Mouse (Mus musculus) spleen, adult 12 weeks (tissue): ENCODE data around the gene Atf7ip2.
A peak's percentile ranks its signal among the peaks of the same experiment; 100 is the strongest.
"Not testable (repeated sequence)": the region's sequence is repeated elsewhere in the genome, so short reads cannot be mapped to it uniquely, and the experiment has no call there.

Source experiments
- DNase-seq: peaks from one replicate; pipeline ENCODE4 v3.0.0; 2022; ENCODE audit warnings: low spot score

The Atf7ip2 gene

DNA sequence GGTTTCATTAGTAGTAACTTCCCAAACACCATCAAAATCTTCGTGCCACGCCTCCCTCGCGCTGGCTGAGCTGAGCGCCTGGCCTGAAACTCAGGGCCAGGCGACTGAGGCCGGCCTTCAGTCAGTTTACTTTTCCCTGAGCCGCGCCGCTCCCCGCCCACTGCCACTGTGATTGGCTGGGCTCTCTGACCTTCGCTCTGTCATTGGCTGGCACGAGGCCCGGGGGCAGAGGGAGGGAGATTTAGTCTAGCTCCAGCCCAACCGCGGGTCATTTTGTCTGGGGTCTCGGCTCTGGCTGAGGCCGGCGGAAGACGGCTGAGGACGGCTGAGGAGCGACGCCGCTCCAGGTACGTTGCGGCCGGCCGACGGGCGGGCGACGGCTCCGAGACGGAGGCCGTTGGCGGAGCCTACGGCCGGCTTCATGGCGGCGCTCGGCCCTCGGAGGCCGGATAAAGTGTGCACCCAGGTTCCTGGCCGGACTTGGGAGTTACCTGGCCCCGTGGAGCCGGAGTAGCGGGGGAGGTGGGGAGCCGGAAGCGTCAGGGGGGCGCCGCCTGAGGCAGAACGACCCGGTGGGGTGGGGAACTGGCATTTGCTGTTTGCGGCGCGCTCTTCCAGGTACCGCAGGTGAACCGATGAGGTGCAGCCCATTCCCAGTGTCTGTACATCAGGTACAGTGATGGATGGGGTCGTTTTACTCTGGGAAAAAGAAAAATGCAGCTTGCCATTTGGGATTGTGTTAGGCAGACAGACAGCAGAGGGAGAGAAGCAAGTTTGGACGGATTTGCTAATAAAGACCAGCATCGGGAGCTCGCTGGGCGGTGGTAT, at the start of gene Atf7ip2:
Gene Atf7ip2 (plus strand): TSS at position 34 of the 828 bp plus-strand sequence.
- DNase-seq = no peak

DNA sequence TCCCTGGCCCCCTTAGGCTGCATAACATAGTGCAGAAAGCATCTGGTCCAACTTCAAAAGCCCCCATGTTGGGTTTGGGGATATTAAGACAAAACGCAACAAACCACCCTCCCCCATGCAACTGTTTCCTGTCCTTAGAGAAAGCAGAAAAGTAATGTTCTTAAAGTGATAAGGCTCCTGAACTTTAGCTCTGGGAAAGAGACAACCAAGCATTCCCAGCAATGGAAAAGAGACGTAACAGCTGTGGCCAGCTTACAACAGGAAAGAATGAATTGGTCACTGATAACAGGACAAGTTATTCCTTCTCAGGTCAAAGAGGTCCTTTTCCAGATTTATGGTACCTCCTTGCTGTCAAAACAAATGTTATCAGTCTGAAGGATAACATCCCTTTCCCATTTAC, 49.3 kb upstream of the Atf7ip2 start:
- no peak for DNase-seq

DNA sequence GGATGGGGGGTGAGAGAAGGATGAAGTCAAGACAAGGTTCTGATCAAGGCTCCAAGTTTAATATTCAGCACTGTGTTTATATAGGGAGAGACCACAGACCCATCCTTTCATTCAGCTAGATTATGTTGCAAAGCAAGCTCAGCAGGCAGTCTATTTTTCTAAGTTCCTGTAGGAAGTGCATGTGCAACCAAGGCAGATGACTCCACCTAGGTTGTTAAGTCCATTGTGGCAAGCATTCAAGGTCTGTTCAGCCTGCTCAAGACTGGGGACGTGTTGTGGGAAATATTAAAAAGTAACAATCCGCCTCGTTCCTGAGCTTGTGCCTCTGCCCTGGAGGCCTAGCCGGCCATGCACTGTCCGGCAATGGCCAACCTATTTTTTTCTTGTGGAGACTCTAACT, 45.1 kb upstream of the Atf7ip2 start:
- DNase-seq = no peak

DNA sequence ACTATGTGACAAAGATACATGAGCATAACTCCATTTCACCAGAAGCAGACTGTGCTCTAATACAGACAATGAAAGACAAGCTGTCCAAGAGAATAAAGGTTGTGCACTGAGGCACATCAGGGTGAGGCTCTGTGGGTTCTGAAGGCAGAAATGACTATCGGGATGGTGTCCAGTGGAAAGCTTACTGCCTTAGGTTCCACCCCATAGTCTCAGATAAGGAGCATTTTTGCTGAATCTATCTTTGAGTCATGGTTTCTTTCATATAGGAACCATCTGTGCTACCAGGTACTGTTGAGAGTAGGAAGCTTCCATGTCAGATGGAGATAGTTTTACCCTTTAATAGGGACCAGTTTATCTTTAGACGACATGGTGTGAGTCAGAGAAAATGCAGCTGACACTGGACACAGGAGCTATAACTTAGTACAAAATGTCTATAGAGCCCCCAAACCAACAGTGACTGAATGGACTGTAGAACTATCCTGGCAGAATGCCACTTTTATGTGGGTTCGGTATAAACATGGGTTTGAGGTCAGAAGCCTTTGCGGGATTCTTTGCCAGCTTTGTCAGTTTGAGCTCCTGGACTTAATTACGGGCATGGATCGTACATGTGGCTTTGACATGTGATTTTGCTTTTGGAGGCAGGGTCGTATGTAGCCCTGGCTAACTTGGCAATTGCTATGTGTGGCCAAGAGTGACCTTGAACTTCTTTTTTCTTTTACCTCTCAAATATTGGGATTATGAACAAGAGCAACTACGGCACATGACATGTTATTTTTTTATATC, 23.2 kb upstream of the Atf7ip2 start:
- no peak for DNase-seq

DNA sequence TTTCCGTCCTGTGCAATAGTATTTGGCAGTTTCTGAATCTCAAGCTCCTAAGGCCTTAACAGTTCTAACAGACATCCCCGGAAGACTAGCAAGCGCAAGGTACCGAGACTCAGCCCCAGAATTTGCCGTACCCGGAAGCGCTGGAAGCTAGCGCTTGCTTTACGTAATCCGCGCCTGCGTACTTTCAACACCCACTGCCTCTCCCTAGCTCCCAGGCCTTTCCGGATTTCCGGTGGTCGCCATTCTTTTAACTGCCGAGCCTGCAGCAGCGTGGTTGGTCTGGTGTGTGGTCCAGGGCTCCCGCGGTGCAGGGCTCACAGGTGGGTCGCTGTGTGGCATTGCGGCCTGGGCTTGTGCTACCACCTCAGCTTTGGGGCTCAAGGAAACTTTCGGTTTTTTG, 22.5 kb upstream of the Atf7ip2 start, which contains the start of gene Rpl39l:
Gene Rpl39l (plus strand): TSS at position 222 of the 400 bp plus-strand sequence.
- DNase-seq = no peak

DNA sequence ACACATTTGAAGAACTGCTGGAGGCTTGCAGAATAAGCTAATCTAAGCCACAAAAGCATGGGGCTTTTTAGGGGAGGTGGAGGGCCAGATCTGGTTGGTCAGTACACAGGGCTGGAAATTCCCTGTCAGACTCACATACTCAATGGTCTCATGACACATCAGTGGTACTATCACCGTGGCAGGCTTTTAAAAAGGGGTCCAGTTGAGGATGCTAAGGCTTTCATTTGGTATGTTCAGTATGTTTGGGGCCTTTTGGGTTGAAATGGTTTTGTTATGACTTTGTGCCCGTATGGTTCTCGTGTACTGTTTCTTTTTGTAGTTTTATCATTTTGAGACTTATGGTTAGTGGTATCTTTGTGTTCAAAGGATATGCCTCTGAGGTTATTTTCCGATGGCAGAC, 21.2 kb upstream of the Atf7ip2 start:
- no peak for DNase-seq

DNA sequence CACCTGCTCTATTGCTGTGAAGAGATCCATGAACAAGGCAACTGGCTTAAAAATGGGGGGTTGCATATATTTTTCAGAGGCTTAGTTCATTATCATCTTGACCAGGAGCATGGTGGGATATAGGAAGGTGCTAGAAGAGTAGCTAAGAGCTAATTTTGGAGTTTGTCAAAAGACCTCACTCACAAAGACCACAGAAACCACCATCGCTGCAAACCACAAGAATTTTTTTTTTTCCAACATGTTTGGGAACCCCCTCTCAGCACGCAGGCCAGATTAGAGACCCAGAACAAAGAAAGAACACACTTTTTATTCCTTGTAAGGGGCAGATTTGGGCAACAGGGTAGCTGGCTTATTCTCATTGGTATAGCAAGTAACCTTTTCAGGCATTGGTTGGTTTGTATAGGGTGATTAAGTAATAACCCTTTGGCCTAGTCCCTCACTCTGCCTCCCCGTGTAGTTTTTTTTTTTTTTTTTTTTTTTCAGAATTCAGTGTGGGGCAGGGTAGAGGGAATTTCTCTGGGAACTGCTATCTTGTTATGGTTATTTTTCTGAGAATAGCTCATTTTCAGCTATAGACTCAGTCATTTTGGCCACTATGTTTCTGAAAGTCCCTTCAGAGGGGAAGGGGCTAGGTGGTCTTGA, 20.2 kb upstream of the Atf7ip2 start:
- DNase-seq = no peak

DNA sequence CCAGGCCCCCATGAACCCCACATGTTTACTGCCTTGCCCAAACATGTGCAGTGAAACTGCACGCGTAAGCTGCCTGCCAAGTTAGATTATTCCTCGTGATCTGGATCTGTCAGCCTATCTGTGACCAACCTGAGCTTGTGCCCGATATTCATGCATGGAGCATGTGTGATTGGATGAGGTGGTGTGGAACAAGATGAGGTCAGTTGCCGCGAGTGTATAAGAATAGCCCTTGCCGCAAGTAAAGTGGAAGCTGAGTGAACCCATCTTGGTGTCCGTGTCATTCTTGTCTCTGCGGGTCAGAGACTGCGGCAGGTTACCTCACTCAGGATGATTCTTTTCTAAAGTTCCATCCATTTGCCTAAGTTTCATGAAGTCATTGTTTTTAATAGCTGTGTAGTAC, 5.1 kb upstream of the Atf7ip2 start:
- DNase-seq = not testable (repeated sequence)

DNA sequence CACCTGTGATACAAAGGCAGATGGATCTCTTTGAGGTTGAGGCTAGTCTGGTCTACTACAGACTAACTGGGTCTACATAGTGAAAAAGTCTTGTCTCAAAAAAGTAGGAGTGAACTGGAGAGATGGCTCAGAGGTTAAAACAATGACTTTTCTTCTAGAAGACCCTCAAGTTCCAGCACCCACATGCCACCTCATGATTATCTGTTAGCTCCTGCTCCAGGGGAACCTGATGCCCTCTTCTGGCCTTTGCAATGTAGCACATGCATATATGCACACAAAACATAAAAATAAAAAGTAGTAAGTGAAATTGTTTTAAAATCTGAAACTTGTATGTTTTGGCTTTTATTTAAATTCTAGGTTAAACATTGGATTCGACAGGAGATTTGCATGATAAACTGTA, 16.3 kb downstream of the Atf7ip2 start:
- no peak for DNase-seq

DNA sequence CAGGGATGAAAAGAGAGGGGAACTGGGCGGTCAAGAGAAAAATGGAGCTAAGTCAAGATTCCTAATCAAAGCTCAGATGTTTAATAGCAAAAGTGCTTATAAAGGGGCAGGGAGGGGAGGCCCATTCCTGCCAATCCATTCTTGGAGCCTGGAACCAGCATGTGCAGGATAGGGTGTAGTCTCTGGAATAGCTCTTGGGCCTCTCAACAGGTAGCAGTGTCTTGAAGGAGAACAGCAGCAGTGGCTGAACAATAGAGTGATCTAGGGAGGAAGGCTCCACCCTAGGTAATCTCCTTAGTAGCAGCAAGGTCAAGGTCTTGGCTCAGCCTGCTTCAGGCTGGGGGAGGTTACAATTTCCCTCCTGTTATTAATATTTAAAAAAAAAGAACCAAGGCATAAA, 23.9 kb downstream of the Atf7ip2 start:
- DNase-seq = not testable (repeated sequence)

DNA sequence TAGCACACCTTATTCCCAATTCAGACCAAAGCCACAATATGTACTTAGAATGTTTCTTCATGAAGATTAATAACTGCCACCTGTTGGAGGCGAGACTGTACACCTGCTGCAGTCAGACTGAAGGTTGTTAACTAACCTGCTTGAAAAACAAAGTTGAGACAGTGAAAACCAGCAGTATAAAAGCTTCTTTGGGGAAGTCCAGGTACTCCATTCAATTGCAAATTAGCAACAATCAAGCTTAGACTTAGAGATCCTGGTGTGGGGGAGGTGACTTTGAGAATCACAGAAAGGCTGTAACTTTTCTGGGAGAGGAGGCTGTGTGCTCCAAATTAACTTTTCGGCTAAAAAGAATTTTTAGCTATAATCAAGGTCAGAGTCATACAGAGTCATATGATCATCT, 24.5 kb downstream of the Atf7ip2 start:
- not testable (repeated sequence) for DNase-seq

DNA sequence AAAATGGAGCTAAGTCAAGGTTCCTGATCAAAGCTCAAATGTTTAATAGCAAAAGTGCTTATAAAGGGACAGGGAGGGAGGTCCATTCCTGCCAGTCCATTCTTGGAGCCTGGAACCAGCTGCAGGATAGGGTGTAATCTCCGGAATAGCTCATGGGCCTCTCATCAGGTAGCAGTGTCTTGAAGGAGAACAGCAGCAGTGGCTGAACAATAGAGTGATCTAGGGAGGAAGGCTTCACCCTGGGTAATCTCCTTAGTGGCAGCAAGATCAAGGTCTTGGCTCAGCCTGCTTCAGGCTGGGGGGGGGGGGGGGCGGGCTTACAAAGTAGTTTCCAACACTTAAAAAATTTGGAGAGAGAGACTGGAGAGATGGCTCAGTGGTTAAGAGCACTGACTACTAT, 34.8 kb downstream of the Atf7ip2 start:
- DNase-seq = no peak

DNA sequence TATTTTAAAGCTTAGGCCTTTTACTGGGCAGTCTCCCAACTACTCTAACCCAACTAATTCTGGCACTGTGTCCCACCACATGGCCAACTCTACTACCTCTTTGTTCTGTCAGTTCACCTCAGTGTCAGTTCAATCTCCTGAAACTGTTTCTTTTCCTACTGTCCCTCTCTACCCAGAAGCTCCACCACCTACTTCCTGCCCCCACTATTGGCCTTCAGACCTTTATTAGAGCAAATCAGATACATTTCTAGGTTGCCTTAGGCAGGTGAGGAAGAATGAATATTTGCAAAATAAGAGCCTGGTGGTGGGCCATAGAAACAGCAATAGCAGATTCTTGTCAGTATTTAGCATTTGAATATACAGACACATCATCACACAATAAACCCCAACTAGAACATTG, 44.1 kb downstream of the Atf7ip2 start:
- no peak for DNase-seq

DNA sequence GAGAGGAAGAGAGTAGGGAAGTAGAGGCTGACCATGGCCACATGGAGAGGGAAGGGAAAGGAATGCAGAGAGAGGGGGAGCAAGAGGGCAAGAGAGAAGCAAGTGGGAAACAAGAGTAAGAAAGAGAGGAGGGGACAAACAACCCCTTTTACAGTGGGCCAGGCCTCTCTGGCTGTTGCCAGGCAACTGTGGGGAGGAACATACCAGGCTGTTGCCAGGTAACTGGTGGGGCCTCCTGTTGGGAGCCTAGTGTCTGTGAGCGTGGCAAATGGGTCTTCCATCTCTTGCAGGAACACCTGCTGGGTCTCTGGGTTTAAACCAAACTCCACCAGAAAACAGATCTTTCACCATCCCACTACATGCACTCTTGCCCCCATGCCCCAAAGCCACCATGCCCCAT, 61.5 kb downstream of the Atf7ip2 start:
- DNase-seq = no peak

DNA sequence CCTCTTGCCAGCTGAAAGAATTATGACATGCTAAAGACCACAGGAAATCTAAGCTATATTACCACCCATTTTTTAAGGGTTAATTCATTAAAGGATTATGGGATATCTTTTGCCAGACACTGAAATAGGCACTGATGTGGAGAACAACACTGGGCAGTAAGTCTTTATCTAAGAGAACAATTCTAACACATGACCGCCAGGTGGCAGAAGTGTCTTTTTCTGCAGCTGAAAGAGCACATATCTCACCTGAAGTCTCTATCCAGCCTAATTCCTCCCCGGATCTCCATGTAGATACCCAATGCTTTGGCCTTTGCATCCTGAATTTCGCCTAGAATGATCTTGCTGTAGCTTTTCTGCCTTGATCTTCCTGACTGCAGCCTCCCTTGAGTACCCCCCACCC, 79.7 kb downstream of the Atf7ip2 start:
- no peak for DNase-seq

DNA sequence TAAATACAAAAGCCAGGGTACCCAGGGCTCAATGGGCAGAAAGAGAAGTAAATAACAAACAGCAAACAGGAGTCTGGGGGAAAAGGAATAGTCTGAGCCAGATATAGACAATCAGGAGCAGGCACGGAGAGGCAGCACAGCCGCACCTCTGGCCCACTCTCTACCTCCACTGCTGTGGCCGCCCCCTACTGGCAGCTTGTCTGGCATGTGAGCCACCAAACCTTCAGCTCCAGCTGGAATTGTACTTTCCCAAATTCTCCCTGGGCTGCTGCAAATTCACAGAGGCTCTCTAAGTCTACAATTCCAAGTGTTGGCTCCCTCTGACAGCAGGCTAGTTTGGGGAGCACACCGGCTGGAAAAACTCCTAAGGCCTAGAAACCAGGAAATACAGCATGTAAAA, 82.0 kb downstream of the Atf7ip2 start:
- no peak for DNase-seq

DNA sequence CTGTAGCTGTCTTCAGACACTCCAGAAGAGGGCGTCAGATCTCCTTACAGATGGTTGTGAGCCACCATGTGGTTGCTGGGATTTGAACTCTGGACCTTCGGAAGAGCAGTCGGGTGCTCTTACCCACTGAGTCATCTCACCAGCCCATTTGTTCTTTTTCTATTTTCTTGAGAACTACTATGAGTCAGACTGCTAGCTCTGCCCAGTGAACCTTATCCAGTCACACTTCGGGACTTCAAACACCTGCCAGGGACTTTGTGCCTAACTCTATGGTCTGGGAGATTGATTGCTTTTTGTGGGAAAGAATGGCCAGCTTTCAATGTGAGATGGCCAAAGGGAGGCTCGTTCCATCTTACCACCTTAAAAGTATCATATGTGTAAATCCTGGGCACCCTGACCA, 84.3 kb downstream of the Atf7ip2 start:
- DNase-seq = not testable (repeated sequence)

DNA sequence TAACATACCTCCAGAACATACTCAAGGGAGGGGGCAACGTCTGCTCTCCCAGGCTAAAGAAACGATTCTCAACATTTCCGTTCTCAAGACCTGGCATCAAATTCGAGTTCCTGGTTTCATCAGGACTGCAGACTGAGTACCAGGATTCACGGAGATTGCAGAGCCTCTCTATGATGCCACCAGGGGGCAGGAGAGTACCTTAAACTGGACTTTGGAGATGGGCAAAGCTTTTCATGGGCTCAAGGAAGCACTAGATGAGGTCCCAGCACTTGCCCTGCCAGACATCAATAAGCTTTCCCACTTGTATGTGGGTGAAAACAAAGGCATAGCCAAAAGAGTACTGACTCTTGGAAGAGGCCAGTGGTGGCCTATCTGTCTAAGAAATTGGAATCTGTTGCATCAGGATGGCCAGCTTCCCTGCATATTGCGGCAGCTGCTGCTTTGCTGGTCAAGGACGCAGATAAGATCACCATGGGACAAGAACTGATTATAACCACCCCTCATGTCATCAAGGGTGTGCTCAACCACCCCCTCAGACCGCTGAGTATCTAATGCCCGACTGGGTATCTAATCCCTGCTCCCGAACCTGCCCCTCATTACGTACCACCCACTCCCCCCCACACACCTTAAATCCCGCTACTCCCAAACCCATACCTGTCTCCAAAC, 87.9 kb downstream of the Atf7ip2 start:
- DNase-seq = peak; percentile 14

DNA sequence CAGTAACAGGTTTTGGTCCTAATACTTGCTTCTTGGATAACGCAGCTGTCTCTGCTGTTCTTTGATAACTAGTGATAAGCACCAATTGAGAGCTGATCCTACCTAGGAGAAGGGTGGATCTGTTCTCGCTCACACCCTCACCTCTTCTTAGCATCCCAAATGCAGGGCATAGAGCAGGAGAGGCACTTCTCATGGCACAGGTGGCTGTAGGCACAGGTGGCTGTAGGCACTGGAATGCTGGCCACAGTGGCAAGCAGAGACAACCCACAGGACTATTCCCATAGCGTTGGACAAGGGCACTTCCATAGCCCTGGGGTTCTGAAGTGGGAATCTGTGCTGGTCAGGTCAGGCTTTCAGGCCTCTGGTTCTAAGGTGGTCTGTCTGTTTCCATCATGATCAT, 89.4 kb downstream of the Atf7ip2 start:
- no peak for DNase-seq

DNA sequence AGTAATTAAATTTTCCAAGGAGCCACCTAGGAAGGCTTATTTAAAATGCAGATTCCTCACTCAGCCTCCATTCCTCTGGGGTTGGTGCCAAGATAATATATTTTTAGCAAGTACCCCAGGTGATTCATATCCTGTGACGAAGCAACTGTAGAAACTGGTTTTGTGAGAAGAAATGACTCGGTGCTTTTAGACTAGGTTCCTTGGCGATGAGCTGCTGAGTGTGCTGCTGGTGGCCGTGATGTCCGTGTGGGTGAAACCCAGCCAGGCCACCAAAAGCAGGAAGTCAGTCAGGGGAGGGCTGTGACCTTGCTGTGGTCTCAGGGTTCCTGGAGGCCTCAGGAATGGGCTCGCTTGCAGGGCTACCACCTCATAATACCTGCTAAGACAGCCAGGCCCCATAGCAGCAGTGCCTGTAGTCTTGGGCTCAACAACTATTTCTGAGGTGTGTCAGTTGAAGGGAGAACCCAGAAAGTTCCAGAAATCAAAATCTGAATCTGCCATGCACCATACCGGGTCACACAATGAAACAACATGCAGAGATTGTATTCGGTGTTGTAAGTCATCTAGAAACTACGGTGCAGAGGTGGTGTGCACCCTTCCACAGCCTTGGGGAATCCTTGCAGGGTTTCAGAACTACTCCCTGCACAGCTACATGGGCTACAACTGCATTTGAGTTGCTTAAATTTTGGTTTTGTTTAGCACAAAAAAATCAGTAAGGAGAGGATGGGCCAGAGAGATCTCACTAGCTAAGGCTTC, 94.2 kb downstream of the Atf7ip2 start:
- no peak for DNase-seq

DNA sequence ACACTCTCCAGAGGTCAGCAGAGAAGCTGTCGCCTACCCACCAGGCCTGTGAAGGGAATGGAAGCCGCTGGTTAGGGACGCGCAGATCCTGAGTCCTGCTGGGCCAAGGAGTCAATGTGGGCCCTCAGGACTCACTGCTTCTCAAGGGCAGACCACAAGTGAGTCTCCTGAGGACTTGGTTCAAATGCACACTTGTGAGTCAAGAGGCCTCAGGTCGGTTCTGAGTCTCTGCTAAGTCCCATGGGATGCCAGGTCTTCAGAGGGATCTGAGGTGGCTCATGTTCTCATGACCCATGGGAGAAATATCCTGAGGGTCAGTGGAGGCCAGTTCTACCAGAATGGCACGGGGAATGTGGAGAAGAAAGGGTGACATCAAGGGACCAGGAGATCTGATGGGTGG, 95.6 kb downstream of the Atf7ip2 start:
- no peak for DNase-seq
